Mouse (Mus musculus) thymus, adult 18-20 months (tissue): ENCODE results near the gene Ttf2.

Experiments
- DNase-seq, 2 experiments: peaks; one replicate each; pipeline ENCODE4 v3.0.0; 2022; ENCODE audit warnings: mixed read lengths in 2 of 2

The Ttf2 gene

GRCm38 (mm10) chr3:100969176-100969917 is at the start of gene Ttf2:
Ttf2 (minus strand) TSS chr3:100969663.
- DNase-seq: peak; percentile 79 to 88

GRCm38 (mm10) chr3:101018494-101018893 is 49.0 kb upstream of the Ttf2 start:
- no peak for DNase-seq

GRCm38 (mm10) chr3:101016050-101016449 is 46.6 kb upstream of the Ttf2 start:
- no peak for DNase-seq

GRCm38 (mm10) chr3:101015254-101015653 is 45.8 kb upstream of the Ttf2 start:
- DNase-seq: no peak

GRCm38 (mm10) chr3:101013536-101013935 is 44.1 kb upstream of the Ttf2 start:
- no peak for DNase-seq

- no peak for DNase-seq
These were observed 43.5 kb upstream of the Ttf2 start for GRCm38 (mm10) chr3:101013005-101013404.

GRCm38 (mm10) chr3:101012597-101012996 is 43.1 kb upstream of the Ttf2 start:
- DNase-seq: peak in 1 of 2 experiments; percentile 36

GRCm38 (mm10) chr3:101012131-101012571 is 42.7 kb upstream of the Ttf2 start:
- DNase-seq: peak; percentile 60 to 70

GRCm38 (mm10) chr3:101011203-101011600 is 41.7 kb upstream of the Ttf2 start:
- no peak for DNase-seq

GRCm38 (mm10) chr3:101010589-101011202 is 41.2 kb upstream of the Ttf2 start:
- DNase-seq: no peak

- no peak for DNase-seq
These were observed 37.8 kb upstream of the Ttf2 start for GRCm38 (mm10) chr3:101007112-101007782.

GRCm38 (mm10) chr3:101005392-101005791 is 35.9 kb upstream of the Ttf2 start:
- DNase-seq: no peak

- DNase-seq: no peak
These were observed 34.3 kb upstream of the Ttf2 start for GRCm38 (mm10) chr3:101003575-101004356.

- no peak for DNase-seq
These were observed 30.3 kb upstream of the Ttf2 start for GRCm38 (mm10) chr3:100999732-101000131.

GRCm38 (mm10) chr3:100998904-100999340 is 29.5 kb upstream of the Ttf2 start:
- DNase-seq: peak; percentile 59 to 71

GRCm38 (mm10) chr3:100997785-100998570 is 28.5 kb upstream of the Ttf2 start:
- no peak for DNase-seq

- no peak for DNase-seq
These were observed 24.8 kb upstream of the Ttf2 start for GRCm38 (mm10) chr3:100994252-100994651.

- DNase-seq: peak; percentile 29 to 55
These were observed 24.3 kb upstream of the Ttf2 start for GRCm38 (mm10) chr3:100993718-100994117.

- DNase-seq: no peak
These were observed 23.7 kb upstream of the Ttf2 start for GRCm38 (mm10) chr3:100993158-100993557.

- no peak for DNase-seq
These were observed 20.8 kb upstream of the Ttf2 start for GRCm38 (mm10) chr3:100990231-100990630.

- no peak for DNase-seq
These were observed 20.0 kb upstream of the Ttf2 start for GRCm38 (mm10) chr3:100989417-100989816.

- no peak for DNase-seq
These were observed 9.8 kb upstream of the Ttf2 start for GRCm38 (mm10) chr3:100979290-100979689.
